Mouse (Mus musculus): ENCODE measurements around the gene Krt82. TPM values are rescaled to one million over a fixed set of nuclear protein-coding genes. Genes with fewer than 3 reads are reported as not detected.
"Not testable (repeated sequence)": the region's sequence is repeated elsewhere in the genome, so short reads cannot be mapped to it uniquely, and the experiment has no call there.

Gene Krt82
- total RNA-seq, 2 experiments from 2014 or later: not detected

DNA sequence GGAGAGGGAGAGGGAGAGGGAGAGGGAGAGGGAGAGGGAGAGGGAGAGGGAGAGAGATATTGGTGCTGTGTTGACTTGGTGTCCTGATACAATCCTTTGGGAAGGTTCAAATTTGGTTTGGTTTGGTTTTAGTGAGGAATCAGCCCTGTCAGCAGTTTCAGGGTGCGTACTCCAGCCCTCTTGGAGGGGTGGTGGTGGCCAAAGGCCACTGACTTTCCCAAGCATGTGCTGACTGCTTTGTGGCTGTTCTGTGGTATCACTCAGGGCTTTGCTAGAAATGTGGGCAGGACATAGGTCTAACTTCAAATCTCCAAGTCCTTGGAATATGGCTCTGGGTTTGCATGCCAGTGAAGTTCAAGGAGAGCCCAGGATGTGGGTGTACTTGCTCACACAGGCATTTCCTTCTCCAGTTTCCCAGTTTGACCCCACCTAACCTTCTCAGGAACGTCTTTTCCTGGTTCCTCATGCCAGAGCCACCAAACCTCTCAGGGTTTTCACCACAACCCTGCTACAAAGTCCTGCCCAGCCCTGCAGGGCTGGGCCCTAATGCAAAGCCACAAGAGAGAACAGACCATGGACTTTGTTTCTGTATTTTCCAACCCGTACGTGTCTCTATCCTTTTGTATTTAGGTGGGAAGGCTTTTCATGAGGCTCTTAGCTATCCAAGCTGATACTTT is 27.8 kb downstream of the Krt82 start:
- no peak for ATAC-seq (replicated peaks; ENCODE audit: low FRiP score, poor library complexity, severe bottlenecking)

DNA sequence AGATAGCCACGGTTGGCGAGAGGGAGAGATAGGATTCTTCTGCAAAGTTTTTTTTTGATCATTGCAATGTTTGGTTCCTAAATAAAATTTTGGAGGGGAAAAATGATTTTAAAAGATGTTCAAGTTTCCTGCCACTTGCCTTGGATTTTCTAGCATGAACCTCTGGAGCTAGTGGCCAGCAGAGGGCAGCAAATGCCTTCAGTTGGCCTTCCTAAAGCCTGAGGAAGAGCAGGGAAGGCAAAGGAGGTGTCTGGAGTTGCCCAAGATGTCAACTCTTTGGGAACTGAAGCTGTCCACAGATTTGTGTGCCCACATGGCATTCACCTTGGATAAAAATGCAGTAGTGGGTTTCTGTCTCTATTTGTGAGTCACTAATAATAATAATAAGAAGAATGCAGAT is 30.7 kb downstream of the Krt82 start:
- ATAC-seq (replicated peaks; ENCODE audit: low FRiP score, poor library complexity, severe bottlenecking): no peak

DNA sequence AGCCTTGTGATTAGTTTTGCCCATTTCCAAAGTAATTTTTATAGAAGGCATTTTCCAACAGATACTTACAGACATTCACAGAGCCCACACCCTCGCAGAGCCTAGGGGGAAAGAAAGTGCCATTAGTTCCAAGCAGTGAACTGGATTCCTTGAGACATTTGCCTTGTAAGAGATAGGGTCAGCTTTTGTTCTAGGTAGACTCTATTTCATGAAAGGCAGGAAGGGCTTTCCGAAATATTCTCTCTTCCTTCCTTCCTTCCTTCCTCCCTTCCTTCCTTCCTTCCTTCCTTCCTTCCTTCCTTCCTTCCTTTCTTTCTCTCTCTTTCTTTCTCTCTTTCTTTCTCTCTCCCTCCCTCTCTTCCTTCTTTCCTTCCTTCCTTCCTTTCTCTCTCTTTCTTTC is 33.3 kb downstream of the Krt82 start, which contains the start of gene Gm49425:
Gene Gm49425, minus strand, starts transcription at position 101 of the 400 bp plus-strand sequence.
- ATAC-seq (replicated peaks; ENCODE audit: low FRiP score, poor library complexity, severe bottlenecking): not testable (repeated sequence)

DNA sequence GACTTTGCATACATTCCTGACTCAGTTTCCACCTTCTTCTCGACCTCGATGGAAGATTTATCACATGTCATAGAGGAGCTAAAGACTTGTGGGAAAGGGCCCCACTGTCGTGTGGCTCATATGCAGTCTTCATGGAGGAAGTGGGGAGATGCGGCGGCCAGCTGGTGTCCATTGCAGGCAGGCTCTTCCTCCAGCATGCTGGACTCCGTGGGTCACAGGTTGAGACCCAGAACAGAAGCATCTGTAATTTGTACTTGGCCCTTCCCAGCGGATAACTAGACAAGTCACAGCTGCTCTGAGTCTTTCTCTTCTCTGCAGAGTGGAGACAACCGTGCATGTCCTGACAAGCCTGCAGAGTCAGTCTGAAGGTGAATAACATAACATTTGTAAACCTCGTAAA is 42.2 kb downstream of the Krt82 start:
- ATAC-seq (replicated peaks; ENCODE audit: low FRiP score, poor library complexity, severe bottlenecking): no peak

DNA sequence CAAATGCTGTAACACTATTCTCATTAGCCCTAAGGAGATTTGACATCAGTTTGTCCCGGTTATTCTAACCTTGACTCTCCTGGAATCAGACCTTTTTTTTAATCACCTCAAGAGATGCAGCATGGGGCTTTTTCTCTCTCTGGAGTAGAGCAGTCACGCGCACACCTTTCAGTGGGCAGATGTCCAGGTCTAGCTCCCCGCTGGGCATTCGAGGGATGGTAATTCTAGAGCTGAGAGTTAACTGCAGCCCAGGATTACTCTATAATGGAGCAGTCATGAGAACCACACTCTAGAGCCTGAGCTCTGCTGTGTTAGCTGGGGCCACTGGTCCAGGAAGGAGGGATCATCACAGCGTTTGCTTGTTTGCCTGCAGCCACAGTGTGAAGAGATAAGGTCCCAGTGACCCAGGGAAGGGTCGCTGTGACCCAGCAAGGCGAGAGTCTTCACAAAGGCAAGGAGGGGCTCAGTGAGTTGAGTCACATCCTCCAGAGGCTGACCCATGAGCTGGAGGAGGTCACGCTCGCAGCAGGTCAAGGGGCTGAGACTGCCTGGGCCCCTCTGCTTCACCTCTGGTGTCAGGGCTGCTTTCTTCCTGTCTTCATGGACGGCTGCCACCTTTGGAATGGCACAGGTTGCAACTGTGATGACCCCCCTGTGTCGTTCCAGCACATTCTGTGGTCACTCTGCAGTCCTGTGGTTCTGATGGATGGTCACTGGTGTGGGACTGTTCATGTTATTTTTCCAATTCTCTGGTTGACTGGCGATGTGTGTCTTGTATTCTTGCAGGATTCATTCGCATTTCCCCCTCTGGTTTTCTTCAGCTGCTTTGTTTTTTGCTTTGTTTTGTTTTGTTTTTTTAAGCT is 43.3 kb downstream of the Krt82 start:
- ATAC-seq (replicated peaks; ENCODE audit: low FRiP score, poor library complexity, severe bottlenecking): no peak

DNA sequence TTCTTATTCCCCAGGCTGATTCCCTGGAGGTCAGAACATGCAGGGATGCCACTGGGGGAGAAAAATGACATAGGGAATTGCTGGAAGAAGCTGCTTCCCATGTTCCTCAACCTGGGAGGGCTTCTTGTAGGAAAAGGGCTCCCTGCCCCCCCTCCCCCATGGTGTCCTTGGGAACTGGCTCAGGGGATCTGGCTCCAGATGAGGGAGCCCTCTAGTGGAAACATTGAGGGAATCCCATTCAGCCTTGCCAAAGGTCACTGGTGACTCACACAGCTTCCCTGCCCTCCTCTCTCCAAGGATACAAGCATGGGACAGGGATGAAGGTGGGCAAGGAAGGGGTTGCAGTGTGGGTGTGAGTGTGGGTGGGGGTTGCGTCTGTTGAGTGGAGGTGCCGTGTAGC is 53.3 kb downstream of the Krt82 start:
- no peak for ATAC-seq (replicated peaks; ENCODE audit: low FRiP score, poor library complexity, severe bottlenecking)

DNA sequence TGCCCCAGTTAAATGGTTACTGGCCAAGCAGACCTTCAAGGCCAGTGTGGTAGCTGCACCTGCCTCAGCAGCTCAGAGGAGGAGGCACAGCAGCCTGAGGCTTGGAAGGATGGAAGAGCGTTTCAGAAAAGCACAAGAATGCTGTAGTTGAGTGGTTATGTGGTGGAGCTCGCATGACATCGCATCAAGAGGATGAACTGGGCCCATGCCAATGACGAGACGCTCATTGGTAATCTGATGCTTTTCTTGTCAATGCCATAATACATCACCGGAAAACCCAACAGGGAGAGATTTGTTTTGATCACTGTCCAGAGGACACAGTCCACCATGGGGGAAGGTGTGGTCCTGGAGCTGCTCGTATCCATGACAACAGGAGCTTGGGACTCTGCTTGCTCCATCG is 55.2 kb downstream of the Krt82 start:
- ATAC-seq (replicated peaks; ENCODE audit: low FRiP score, poor library complexity, severe bottlenecking): no peak

DNA sequence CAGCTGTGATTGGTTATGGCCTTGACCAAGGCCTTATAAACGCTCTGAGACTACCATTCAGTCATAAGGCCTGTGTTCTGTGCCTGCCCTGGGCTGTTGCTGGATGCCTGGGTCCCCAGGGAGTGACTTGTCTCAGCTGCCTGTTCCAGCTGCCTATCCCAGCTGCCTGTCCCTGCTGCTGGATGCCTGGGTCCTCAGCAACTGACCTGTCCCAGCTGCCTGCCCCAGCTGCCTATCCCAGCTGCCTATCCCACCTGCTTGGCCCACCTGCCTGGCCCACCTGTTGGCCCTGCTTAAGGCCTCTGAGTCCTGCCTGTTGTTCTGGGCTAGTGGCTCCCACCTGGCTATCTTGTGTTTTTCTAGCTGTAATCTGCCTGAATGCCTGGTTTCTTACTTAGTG is 56.3 kb downstream of the Krt82 start:
- ATAC-seq (replicated peaks; ENCODE audit: low FRiP score, poor library complexity, severe bottlenecking): no peak

DNA sequence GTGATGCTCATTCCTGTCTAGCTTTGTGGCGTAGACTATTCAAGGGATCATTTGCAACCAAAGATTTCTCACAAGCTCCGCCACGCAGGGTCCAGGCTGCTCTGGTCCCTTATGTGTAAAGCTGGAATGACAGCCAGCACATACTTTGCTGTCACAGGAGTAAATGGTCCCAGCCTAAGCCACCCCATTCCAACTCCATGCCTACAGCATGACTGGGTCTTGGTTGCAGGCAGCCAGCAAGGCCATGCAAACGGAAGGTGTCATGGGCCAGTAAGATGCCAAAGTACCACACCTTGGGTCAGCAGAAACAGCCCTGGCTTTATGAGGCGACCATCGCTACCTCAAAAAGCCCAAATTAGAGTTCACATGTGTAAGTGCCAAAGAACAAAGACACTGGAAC is 56.8 kb downstream of the Krt82 start:
- no peak for ATAC-seq (replicated peaks; ENCODE audit: low FRiP score, poor library complexity, severe bottlenecking)

DNA sequence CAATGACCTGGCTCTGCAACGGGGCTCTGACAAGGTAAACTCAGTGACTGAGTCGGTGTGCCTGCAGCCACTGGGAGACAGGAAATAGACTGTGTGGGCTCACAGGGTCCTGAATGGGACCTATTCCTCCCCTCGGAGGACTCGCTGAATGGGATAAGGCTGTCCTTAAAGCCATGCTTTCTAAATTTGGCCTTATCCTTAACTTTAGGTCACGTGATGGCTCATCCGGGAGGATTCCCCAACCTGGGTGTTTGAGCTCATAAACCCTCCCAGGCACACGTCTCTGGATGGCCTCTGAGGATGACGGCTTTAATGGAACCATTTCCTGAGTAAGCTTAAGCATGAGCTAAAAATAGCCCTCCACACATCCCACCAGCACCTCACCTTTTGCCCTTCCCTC is 57.7 kb downstream of the Krt82 start:
- no peak for ATAC-seq (replicated peaks; ENCODE audit: low FRiP score, poor library complexity, severe bottlenecking)

DNA sequence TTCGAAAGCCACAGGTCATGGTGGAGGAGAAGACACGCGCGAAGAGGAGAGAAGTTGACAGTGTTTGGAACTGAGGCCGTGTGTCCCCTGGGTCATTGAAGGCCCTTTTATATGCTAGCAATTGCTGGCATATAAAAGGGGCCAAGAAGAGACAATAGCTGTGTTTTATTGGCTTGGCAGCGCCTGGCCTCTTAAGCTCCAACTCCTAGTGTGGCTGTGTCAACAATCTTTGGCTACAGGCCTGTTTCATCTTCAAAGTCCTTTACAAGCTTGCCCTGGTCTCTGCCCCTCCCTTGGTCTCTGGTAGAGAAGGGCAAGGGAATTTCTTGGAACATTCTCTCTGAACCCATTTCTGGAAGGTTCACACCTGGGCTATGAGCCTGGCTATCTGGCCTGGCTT is 59.0 kb downstream of the Krt82 start, which contains the start of gene Krt83:
Gene Krt83, minus strand, starts transcription at position 82 of the 400 bp plus-strand sequence.
- no peak for ATAC-seq (replicated peaks; ENCODE audit: low FRiP score, poor library complexity, severe bottlenecking)

Other genes with a start within 250 kb of the Krt82 start
- gene Krt80, start 180.5 kb downstream of the Krt82 start, total RNA-seq (2015; ENCODE audit: low replicate concordance): 0.42 and 4.7 TPM in 2 replicates
- gene Krt80, start 180.5 kb downstream of the Krt82 start, total RNA-seq (2017; ENCODE audit: low replicate concordance): 0.90 and 2.5 TPM in 2 replicates
- gene Krt7, start 139.6 kb downstream of the Krt82 start, total RNA-seq (2015; ENCODE audit: low replicate concordance): not detected in 2 replicates
- gene Krt7, start 139.6 kb downstream of the Krt82 start, total RNA-seq (2017; ENCODE audit: low replicate concordance): not detected in 2 replicates
- gene Krt87, start 111.9 kb downstream of the Krt82 start, total RNA-seq (2015; ENCODE audit: low replicate concordance): not detected in 2 replicates
- not detected in 2 replicates for gene Krt87, start 111.9 kb downstream of the Krt82 start, total RNA-seq (2017; ENCODE audit: low replicate concordance)
- gene Krt88, start 102.9 kb downstream of the Krt82 start, total RNA-seq (2015; ENCODE audit: low replicate concordance): not detected in 2 replicates
- gene Krt88, start 102.9 kb downstream of the Krt82 start, total RNA-seq (2017; ENCODE audit: low replicate concordance): not detected in 2 replicates
- 0.84 TPM in 1 of 2 replicates, not detected in the other for gene Krt81, start 86.9 kb downstream of the Krt82 start, total RNA-seq (2015; ENCODE audit: low replicate concordance)
- gene Krt81, start 86.9 kb downstream of the Krt82 start, total RNA-seq (2017; ENCODE audit: low replicate concordance): not detected in 2 replicates
- not detected in 2 replicates for gene Krt86, start 77.2 kb downstream of the Krt82 start, total RNA-seq (2015; ENCODE audit: low replicate concordance)
- gene Krt86, start 77.2 kb downstream of the Krt82 start, total RNA-seq (2017; ENCODE audit: low replicate concordance): not detected in 2 replicates
- not detected in 2 replicates for gene Krt83, start 59.2 kb downstream of the Krt82 start, total RNA-seq (2015; ENCODE audit: low replicate concordance)
- gene Krt83, start 59.2 kb downstream of the Krt82 start, total RNA-seq (2017; ENCODE audit: low replicate concordance): not detected in 2 replicates
- gene Gm49425, start 33.4 kb downstream of the Krt82 start, total RNA-seq (2015; ENCODE audit: low replicate concordance): not detected in 2 replicates
- not detected in 2 replicates for gene Gm49425, start 33.4 kb downstream of the Krt82 start, total RNA-seq (2017; ENCODE audit: low replicate concordance)
- gene Krt84, start 17.8 kb downstream of the Krt82 start, total RNA-seq (2015; ENCODE audit: low replicate concordance): not detected in 2 replicates
- gene Krt84, start 17.8 kb downstream of the Krt82 start, total RNA-seq (2017; ENCODE audit: low replicate concordance): not detected in 2 replicates
- not detected in 2 replicates for gene Krt90, start 12.3 kb upstream of the Krt82 start, total RNA-seq (2015; ENCODE audit: low replicate concordance)
- gene Krt90, start 12.3 kb upstream of the Krt82 start, total RNA-seq (2017; ENCODE audit: low replicate concordance): not detected in 2 replicates
- gene Krt75, start 23.2 kb upstream of the Krt82 start, total RNA-seq (2015; ENCODE audit: low replicate concordance): not detected in 2 replicates
- gene Krt75, start 23.2 kb upstream of the Krt82 start, total RNA-seq (2017; ENCODE audit: low replicate concordance): not detected in 2 replicates
- not detected in 2 replicates for gene Gm5414, start 77.5 kb upstream of the Krt82 start, total RNA-seq (2015; ENCODE audit: low replicate concordance)
- gene Gm5414, start 77.5 kb upstream of the Krt82 start, total RNA-seq (2017; ENCODE audit: low replicate concordance): not detected in 2 replicates
- not detected in 2 replicates for gene Gm5478, start 96.7 kb upstream of the Krt82 start, total RNA-seq (2015; ENCODE audit: low replicate concordance)
- gene Gm5478, start 96.7 kb upstream of the Krt82 start, total RNA-seq (2017; ENCODE audit: low replicate concordance): not detected in 2 replicates
- gene Krt6b, start 129.6 kb upstream of the Krt82 start, total RNA-seq (2015; ENCODE audit: low replicate concordance): not detected in 2 replicates
- not detected in 2 replicates for gene Krt6b, start 129.6 kb upstream of the Krt82 start, total RNA-seq (2017; ENCODE audit: low replicate concordance)
- gene Krt6a, start 143.6 kb upstream of the Krt82 start, total RNA-seq (2015; ENCODE audit: low replicate concordance): not detected in 2 replicates
- gene Krt6a, start 143.6 kb upstream of the Krt82 start, total RNA-seq (2017; ENCODE audit: low replicate concordance): not detected in 2 replicates
- gene Krt5, start 162.2 kb upstream of the Krt82 start, total RNA-seq (2015; ENCODE audit: low replicate concordance): not detected in 2 replicates
- gene Krt5, start 162.2 kb upstream of the Krt82 start, total RNA-seq (2017; ENCODE audit: low replicate concordance): not detected in 2 replicates
- not detected in 2 replicates for gene Krt71, start 192.4 kb upstream of the Krt82 start, total RNA-seq (2015; ENCODE audit: low replicate concordance)
- not detected in 2 replicates for gene Krt71, start 192.4 kb upstream of the Krt82 start, total RNA-seq (2017; ENCODE audit: low replicate concordance)
- not detected in 2 replicates for gene Krt72, start 235.8 kb upstream of the Krt82 start, total RNA-seq (2015; ENCODE audit: low replicate concordance)
- gene Krt72, start 235.8 kb upstream of the Krt82 start, total RNA-seq (2017; ENCODE audit: low replicate concordance): not detected in 2 replicates